In the genomic region with DNA sequence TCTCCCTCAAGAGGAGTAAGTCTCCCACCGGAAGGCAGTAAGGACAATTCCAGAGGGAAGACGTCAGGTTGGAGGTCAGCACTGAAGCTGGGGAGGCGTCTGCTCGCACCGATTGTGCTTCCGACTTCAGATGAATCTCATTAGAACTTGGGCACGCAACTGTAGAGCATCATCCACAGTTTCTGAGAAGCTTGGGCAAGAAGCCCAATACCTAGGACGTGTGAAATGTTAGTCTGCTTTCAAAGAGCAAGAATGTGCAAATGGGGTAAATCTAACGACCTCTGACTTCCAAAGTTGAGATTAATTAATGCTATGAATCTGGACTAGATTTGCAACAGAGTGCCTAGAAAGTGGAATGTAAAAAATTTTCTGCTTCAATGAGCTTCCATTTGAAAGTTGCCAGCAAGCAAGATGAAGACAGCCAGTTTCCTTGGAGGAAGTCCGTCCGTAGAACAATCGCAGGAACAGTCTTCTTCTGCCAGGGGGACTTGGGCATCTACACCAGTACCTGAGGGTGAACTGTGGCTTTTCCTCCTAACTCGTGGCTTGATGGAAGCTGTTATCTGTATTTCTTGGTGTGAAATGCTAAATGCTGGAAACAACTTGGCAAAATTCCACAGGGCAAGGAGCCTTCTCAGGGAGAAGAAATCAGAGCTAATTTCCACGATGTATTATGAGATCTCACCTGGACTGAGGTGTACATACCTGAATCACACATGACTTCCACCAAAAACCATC, we compare ENCODE assay signal across 12 mouse cellular contexts. TPM values are rescaled to one million over a fixed set of nuclear protein-coding genes. Genes with fewer than 3 reads are reported as not detected.
A peak's percentile ranks its signal among the peaks of the same experiment; 100 is the strongest.
DNase-seq lines count a peak whose midpoint lies in the region; ATAC-seq and TF ChIP-seq lines count a peak whose summit lies in the region.
"Had no signal": no experiment of that assay in that cellular context is flagged by ENCODE, and none has a peak within 500 bp of the region (broad histone marks: within the 10 kb centered on the region; RNA-seq: fewer than 3 reads in every experiment).

No protein-coding gene starts in this region.

- H3K4me3 ChIP-seq in heart, postnatal 0 days (ENCODE audit: low read depth, low read length), result no peak overlapping the region
- H3K4me3 ChIP-seq in midbrain, postnatal 0 days (ENCODE audit: low read depth, low read length), result no peak overlapping the region
- no peak overlapping the region for H3K4me3 ChIP-seq in midbrain, embryonic 11.5 days (ENCODE audit: low read depth, low read length)
- H3K4me3 ChIP-seq in stomach, embryonic 16.5 days (replicated peaks; ENCODE audit: low read length), result no peak overlapping the region
- H3K4me3 ChIP-seq: limb, embryonic 12.5 days; megakaryocyte, embryonic 14.5 days; neural tube, embryonic 13.5 days had no signal

- H3K9me3 ChIP-seq in heart, postnatal 0 days (replicated peaks; ENCODE audit: control insufficient read depth, low read length), result no peaks in the 10 kb centered on the region
- no peaks in the 10 kb centered on the region for H3K9me3 ChIP-seq in midbrain, postnatal 0 days (ENCODE audit: low read length)
- H3K9me3 ChIP-seq in midbrain, embryonic 11.5 days (ENCODE audit: control insufficient read depth, low read length), result no peaks in the 10 kb centered on the region
- H3K9me3 ChIP-seq in stomach, embryonic 16.5 days (replicated peaks; ENCODE audit: control insufficient read depth, low read length), result no peaks in the 10 kb centered on the region
- H3K9me3 ChIP-seq: limb, embryonic 12.5 days; megakaryocyte, embryonic 14.5 days; neural tube, embryonic 13.5 days had no signal

- WGBS in heart, postnatal 0 days, result 42% methylated on average over 14 of the region's 14 CpGs
- WGBS in midbrain, postnatal 0 days, result 45% methylated on average over 14 of the region's 14 CpGs
- WGBS in midbrain, embryonic 11.5 days, result 62% methylated on average over 14 of the region's 14 CpGs
- 42% methylated on average over 14 of the region's 14 CpGs for WGBS in stomach, embryonic 16.5 days

- H3K27ac ChIP-seq in heart, postnatal 0 days (ENCODE audit: low read depth), result no peak overlapping the region
- no peak overlapping the region for H3K27ac ChIP-seq in midbrain, postnatal 0 days (ENCODE audit: low read depth, low read length)
- H3K27ac ChIP-seq in midbrain, embryonic 11.5 days (ENCODE audit: low read depth, low read length), result no peak overlapping the region
- peak overlapping the region; percentile 36 for H3K27ac ChIP-seq in stomach, embryonic 16.5 days (ENCODE audit: low read length)
- H3K27ac ChIP-seq: limb, embryonic 12.5 days; neural tube, embryonic 13.5 days had no signal

- no peaks in the 10 kb centered on the region for H3K4me1 ChIP-seq in heart, postnatal 0 days (ENCODE audit: control insufficient read depth, insufficient read depth)
- H3K4me1 ChIP-seq in midbrain, postnatal 0 days (ENCODE audit: insufficient read depth, low read length), result no peaks in the 10 kb centered on the region
- H3K4me1 ChIP-seq in midbrain, embryonic 11.5 days (ENCODE audit: control insufficient read depth, insufficient read depth, low read length), result peaks cover 5% of the 10 kb centered on the region; the same call in 1 of the 2 replicates
- peaks cover 28% of the 10 kb centered on the region for H3K4me1 ChIP-seq in stomach, embryonic 16.5 days (ENCODE audit: control insufficient read depth, insufficient read depth, low read length)

- no peak for TF ChIP-seq CTCF in heart, postnatal 0 days (IDR thresholded peaks at IDR 0.05; ENCODE audit: low read depth)
- no peak for TF ChIP-seq CTCF in midbrain, postnatal 0 days (IDR thresholded peaks at IDR 0.05)

- no peak for TF ChIP-seq EP300 in heart, postnatal 0 days (IDR thresholded peaks at IDR 0.05; ENCODE audit: low read depth)

- ATAC-seq in heart, postnatal 0 days (ENCODE audit: insufficient read depth, low read depth), result no peak
- ATAC-seq in midbrain, postnatal 0 days (ENCODE audit: low FRiP score), result no peak
- no peak for ATAC-seq in midbrain, embryonic 11.5 days (ENCODE audit: low FRiP score)
- no peak for ATAC-seq in stomach, embryonic 16.5 days (ENCODE audit: insufficient read depth, low FRiP score)

- H3K9ac ChIP-seq in heart, postnatal 0 days (replicated peaks; ENCODE audit: low read depth, low read length), result no peak overlapping the region
- no peak overlapping the region for H3K9ac ChIP-seq in midbrain, postnatal 0 days (replicated peaks; ENCODE audit: low read length, poor library complexity, severe bottlenecking)
- no peak overlapping the region for H3K9ac ChIP-seq in midbrain, embryonic 11.5 days (ENCODE audit: low read length)
- H3K9ac ChIP-seq in stomach, embryonic 16.5 days (ENCODE audit: low read length), result no peak overlapping the region
- H3K9ac ChIP-seq: limb, embryonic 12.5 days; neural tube, embryonic 13.5 days had no signal

- intact Hi-C loops in heart, postnatal 10 days (cut with DNase I), result no loop called here

- no peak for DNase-seq in heart, postnatal 0 days (ENCODE audit: low spot score)
- no peak for DNase-seq in heart, postnatal 10 days
- peak; percentile 39 for DNase-seq in midbrain, postnatal 0 days (ENCODE audit: low spot score)
- DNase-seq in midbrain, embryonic 11.5 days (ENCODE audit: low spot score, missing footprints), result no peak
- peak; percentile 36 to 62 for DNase-seq in kidney, adult 8-10 months
- DNase-seq in ovary, postnatal 36 days (ENCODE audit: low spot score), result no peak
- no peak for DNase-seq in adrenal gland, postnatal 10 days
- DNase-seq: embryo, embryonic 11 days had no signal

- H3K4me2 ChIP-seq in heart, postnatal 0 days (ENCODE audit: low read depth, low read length), result 0 out of 2 replicates have a peak overlapping the region, but pooled peaks have one; percentile 14
- H3K4me2 ChIP-seq in midbrain, postnatal 0 days (ENCODE audit: low read depth, low read length, poor library complexity, severe bottlenecking), result no peak overlapping the region
- H3K4me2 ChIP-seq in midbrain, embryonic 11.5 days, result no peak overlapping the region
- 0 out of 2 replicates have a peak overlapping the region, but pooled peaks have one; percentile 9 for H3K4me2 ChIP-seq in stomach, embryonic 16.5 days (ENCODE audit: low read depth, low read length)
- H3K4me2 ChIP-seq: limb, embryonic 12.5 days; neural tube, embryonic 13.5 days had no signal

- no peaks in the 10 kb centered on the region for H3K27me3 ChIP-seq in heart, postnatal 0 days (ENCODE audit: control insufficient read depth, insufficient read depth, low read length)
- no peaks in the 10 kb centered on the region for H3K27me3 ChIP-seq in midbrain, postnatal 0 days (ENCODE audit: insufficient read depth, low read length)
- no peaks in the 10 kb centered on the region for H3K27me3 ChIP-seq in midbrain, embryonic 11.5 days (ENCODE audit: control insufficient read depth, insufficient read depth, low read length)
- H3K27me3 ChIP-seq in stomach, embryonic 16.5 days (ENCODE audit: control insufficient read depth, insufficient read depth, low read length), result no peaks in the 10 kb centered on the region
- H3K27me3 ChIP-seq: limb, embryonic 12.5 days; neural tube, embryonic 13.5 days had no signal

- H3K36me3 ChIP-seq in heart, postnatal 0 days (replicated peaks; ENCODE audit: control insufficient read depth, insufficient read depth, low read length), result no peaks in the 10 kb centered on the region
- no peaks in the 10 kb centered on the region for H3K36me3 ChIP-seq in midbrain, postnatal 0 days (ENCODE audit: insufficient read depth, low read length)
- no peaks in the 10 kb centered on the region for H3K36me3 ChIP-seq in midbrain, embryonic 11.5 days (ENCODE audit: control insufficient read depth, insufficient read depth, low read length)
- no peaks in the 10 kb centered on the region for H3K36me3 ChIP-seq in stomach, embryonic 16.5 days (ENCODE audit: control insufficient read depth, insufficient read depth, low read length)
- H3K36me3 ChIP-seq: limb, embryonic 12.5 days; neural tube, embryonic 13.5 days had no signal

RNA-seq across cellular contexts. Expression of gene Csf1, which starts 47.9 kb away (rescaled TPM):
- total RNA-seq in heart, postnatal 0 days (2014; rRNA removed; ENCODE audit: low replicate concordance), result 18.2 and 23.6 TPM in 2 replicates
- polyA plus RNA-seq in heart, postnatal 0 days (2015; fragmentation: Nextera tagmentation; extraction: Ambion mirVana), result 7.7 and 8.1 TPM in 2 replicates
- 10 to 100 TPM; 25.5 to 29.0 TPM for total RNA-seq in heart, postnatal 10 days (2021)
- 10.6 and 12.3 TPM in 2 replicates for total RNA-seq in midbrain, postnatal 0 days (2014; rRNA removed)
- polyA plus RNA-seq in midbrain, postnatal 0 days (2015; fragmentation: Nextera tagmentation; extraction: Ambion mirVana), result 8.1 and 10.9 TPM in 2 replicates
- polyA plus RNA-seq in midbrain, embryonic 11.5 days (2014; fragmentation: Nextera tagmentation; extraction: Ambion mirVana), result 4.6 and 5.7 TPM in 2 replicates
- 19.2 and 20.2 TPM in 2 replicates for polyA plus RNA-seq in stomach, embryonic 16.5 days (2015; fragmentation: Nextera tagmentation; extraction: Ambion mirVana)
- 10 to 100 TPM; 15.6 to 18.3 TPM for total RNA-seq in adrenal gland, postnatal 10 days (2021)

Comparison
In these comparisons a context has a peak if more than half of its experiments do, and no peak if none do; other contexts are left out.
1. DNase-seq: peak in midbrain, postnatal 0 days (single experiment) and kidney, adult 8-10 months (2 of 2); none in heart, postnatal 0 days (single experiment), heart, postnatal 10 days (0 of 2), midbrain, embryonic 11.5 days (single experiment), ovary, postnatal 36 days (single experiment) and adrenal gland, postnatal 10 days (single experiment).
2. H3K4me2 ChIP-seq: peak in heart, postnatal 0 days (single experiment) and stomach, embryonic 16.5 days (single experiment); none in midbrain, postnatal 0 days (single experiment) and midbrain, embryonic 11.5 days (single experiment).